Mouse (Mus musculus) hindbrain, embryonic 16.5 days (tissue): ENCODE measurements at regions not wholly inside any gene's neighbourhood (a gene's known extent, or its start where the extent isn't known, plus 50 kb on each side); places are given as distances from the start of the nearest gene placed in this dataset.

Experiments
- ATAC-seq: fragments of 200-750 bp; cut with Nextera tagmentation; 2 replicates; pipeline ENCODE4 v1.8.0; 2017; ENCODE audit warnings: moderate TSS enrichment, moderate library complexity
- H3K27ac ChIP-seq: fragments of 300-500 bp; sonication (generic); 2 replicates; pipeline ENCODE4 v1.5.1; 2014; ENCODE audit warnings: low read depth, mild to moderate bottlenecking, control low read depth, low read length, moderate library complexity
- H3K27me3 ChIP-seq: fragments of 300-500 bp; sonication (generic); replicated peaks from 2 replicates; pipeline ENCODE4 v1.6.1; 2014; ENCODE audit warnings: low read length; ENCODE audit not compliant: control insufficient read depth, insufficient read depth
- H3K36me3 ChIP-seq: fragments of 300-500 bp; sonication (generic); 2 replicates; pipeline ENCODE4 v1.6.1; 2014; ENCODE audit warnings: mild to moderate bottlenecking, low read length, moderate library complexity, mixed read lengths; ENCODE audit not compliant: control insufficient read depth, insufficient read depth
- H3K4me1 ChIP-seq: fragments of 300-500 bp; sonication (generic); 2 replicates; pipeline ENCODE4 v1.6.1; 2014; ENCODE audit warnings: low read depth, low read length; ENCODE audit not compliant: control insufficient read depth, insufficient read depth
- H3K4me2 ChIP-seq: fragments of 300-500 bp; sonication (generic); 2 replicates; pipeline ENCODE4 v1.6.1; 2014; ENCODE audit warnings: mild to moderate bottlenecking, low read length, control low read depth, moderate library complexity
- H3K4me3 ChIP-seq: fragments of 300-500 bp; sonication (generic); 2 replicates; pipeline ENCODE4 v1.5.1; 2014; ENCODE audit warnings: mild to moderate bottlenecking, low read length, control low read depth, moderate library complexity
- H3K9ac ChIP-seq: fragments of 300-500 bp; sonication (generic); 2 replicates; pipeline ENCODE4 v1.6.1; 2014; ENCODE audit warnings: low read depth, mild to moderate bottlenecking, control low read depth, low read length, moderate library complexity
- H3K9me3 ChIP-seq: fragments of 300-500 bp; sonication (generic); 2 replicates; pipeline ENCODE4 v1.6.1; 2014; ENCODE audit warnings: mild to moderate bottlenecking, low read length, moderate library complexity; ENCODE audit not compliant: control insufficient read depth
- WGBS: fragments of 180-500 bp; shearing (Covaris S2); extraction: QIAGEN DNeasy Blood & Tissue Kit; methylation state at CpG from one replicate; pipeline ENCODE4 v1.1.7; 2014; 5-methylcytosine and 5-hydroxymethylcytosine counted together

DNA sequence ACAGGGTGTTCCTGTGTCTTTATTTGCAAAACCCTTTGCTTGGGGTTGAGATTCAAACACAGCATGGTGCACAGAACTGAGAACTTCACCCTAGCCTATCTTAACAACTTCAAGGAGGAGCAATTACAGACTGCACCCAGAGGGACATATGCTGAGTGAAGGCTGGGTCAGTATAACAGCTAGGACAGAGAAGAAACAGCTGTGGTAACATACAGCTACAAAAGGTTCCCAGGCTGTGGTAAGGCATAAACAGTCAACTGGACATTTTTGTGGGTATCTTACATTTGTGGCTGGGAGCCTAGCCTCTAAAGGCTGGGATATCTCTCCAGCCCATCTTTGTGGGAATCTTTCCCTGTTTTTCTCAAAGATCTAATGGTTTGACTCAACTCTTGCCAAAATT, 154.5 kb upstream of the Xylt1 start:
- Histone ChIP-seq H3K36me3 (no peaks in the 10 kb centered on the region), H3K9me3 (no peaks in the 10 kb centered on the region), H3K4me1 (no peaks in the 10 kb centered on the region), H3K4me2 (no peak overlapping the region), H3K27me3 (no peaks in the 10 kb centered on the region), H3K4me3 (no peak overlapping the region), H3K27ac (no peak overlapping the region), H3K9ac (no peak overlapping the region)
- ATAC-seq = no peak

- Histone ChIP-seq H3K9me3 (no peaks in the 10 kb centered on the region), H3K9ac (no peak overlapping the region), H3K36me3 (no peaks in the 10 kb centered on the region), H3K4me2 (no peak overlapping the region), H3K27ac (no peak overlapping the region), H3K4me3 (no peak overlapping the region), H3K27me3 (no peaks in the 10 kb centered on the region), H3K4me1 (no peaks in the 10 kb centered on the region)
- no peak for ATAC-seq
- WGBS = 75% methylated on average over 5 of the region's 5 CpGs
These were observed 151.2 kb upstream of the Xylt1 start for GRCm38 (mm10) chr7:117229619-117230018.

DNA sequence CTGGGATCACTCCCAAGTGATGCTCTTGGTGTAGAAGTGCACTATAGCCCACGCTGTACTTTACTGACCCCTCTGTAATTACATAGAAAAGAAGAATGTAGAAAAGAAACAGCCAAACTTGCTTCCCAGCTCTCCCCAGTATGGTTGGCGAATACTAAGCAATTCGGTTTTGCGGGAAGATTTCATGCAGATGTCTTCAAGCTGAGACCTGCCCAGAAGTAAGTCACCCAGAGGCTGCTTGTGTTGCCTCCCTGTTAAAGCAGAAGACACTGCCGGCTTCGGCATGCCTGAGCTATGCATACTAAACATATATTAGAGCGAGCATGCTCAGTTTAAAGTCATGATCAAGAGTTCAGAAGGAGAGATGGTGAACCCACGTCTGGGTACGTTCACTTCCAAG, 124.0 kb upstream of the Xylt1 start:
- Histone ChIP-seq H3K4me2 (no peak overlapping the region), H3K27ac (no peak overlapping the region), H3K36me3 (no peaks in the 10 kb centered on the region), H3K4me3 (no peak overlapping the region), H3K9me3 (no peaks in the 10 kb centered on the region), H3K9ac (no peak overlapping the region), H3K27me3 (no peaks in the 10 kb centered on the region), H3K4me1 (no peaks in the 10 kb centered on the region; the same call in 1 of the 2 replicates)
- WGBS = 81% methylated on average over 9 of the region's 9 CpGs
- no peak for ATAC-seq

GRCm38 (mm10) chr7:117258557-117258956, 122.2 kb upstream of the Xylt1 start:
- Histone ChIP-seq H3K9ac (no peak overlapping the region), H3K36me3 (no peaks in the 10 kb centered on the region), H3K27me3 (no peaks in the 10 kb centered on the region), H3K9me3 (no peaks in the 10 kb centered on the region), H3K4me2 (no peak overlapping the region), H3K27ac (no peak overlapping the region), H3K4me1 (no peaks in the 10 kb centered on the region; the same call in 1 of the 2 replicates), H3K4me3 (no peak overlapping the region)
- WGBS = 63% methylated on average over 5 of the region's 5 CpGs
- no peak for ATAC-seq

DNA sequence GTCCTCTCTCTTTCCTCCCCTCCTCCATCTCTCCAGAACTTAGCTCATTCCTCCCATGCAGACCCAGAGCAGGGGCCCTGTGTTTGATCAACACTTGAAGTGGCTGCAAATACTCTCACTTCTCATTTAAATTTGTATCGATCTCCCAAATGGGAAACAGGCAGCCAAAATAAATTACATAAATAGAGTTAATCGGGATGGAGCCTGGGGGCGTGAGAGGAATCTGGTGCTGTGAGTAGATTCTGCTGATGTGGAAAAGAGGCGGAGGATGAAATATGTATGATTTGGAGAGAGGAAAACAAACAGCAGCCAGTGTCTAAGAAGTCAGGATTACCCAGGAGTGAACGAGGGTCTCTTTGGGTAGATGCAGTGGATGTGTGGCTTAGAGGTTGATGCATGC, 121.6 kb upstream of the Xylt1 start:
- no peak overlapping the region for H3K27ac ChIP-seq
- no peaks in the 10 kb centered on the region for H3K9me3 ChIP-seq
- H3K4me1 ChIP-seq = no peaks in the 10 kb centered on the region; the same call in 1 of the 2 replicates
- WGBS = 45% methylated on average over 5 of the region's 5 CpGs
- no peak for ATAC-seq
- H3K36me3 ChIP-seq = no peaks in the 10 kb centered on the region
- no peak overlapping the region for H3K4me3 ChIP-seq
- no peaks in the 10 kb centered on the region for H3K27me3 ChIP-seq
- no peak overlapping the region for H3K9ac ChIP-seq
- H3K4me2 ChIP-seq = no peak overlapping the region

DNA sequence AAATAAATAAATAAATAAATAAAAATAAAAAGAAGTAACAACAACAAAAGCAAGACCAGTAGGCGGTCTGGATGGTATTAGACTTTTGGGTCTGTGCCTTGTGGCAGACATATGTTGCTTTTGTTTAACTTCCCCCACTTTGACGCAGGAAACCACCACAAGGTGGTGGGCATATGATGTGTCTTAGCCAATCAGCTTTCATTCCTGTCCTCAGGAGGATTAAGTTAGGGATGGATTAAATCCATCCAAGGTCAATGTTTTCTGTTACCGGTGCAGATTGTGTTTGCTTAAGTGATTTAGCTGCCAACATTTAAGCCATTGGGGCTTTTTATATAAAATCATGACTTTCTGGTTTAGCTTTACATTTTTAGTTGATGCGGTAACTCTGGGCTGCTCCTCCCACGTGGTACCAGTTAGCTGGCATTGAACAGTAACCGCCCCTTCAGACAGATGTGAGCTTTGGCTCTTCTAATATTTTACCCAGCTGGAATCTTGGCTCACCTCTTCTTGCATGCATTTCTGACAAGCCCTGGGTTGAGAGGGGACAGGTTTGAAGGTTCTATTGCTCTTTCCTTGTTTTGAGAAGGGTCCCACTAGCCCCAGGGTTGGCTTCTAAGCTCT, 121.0 kb upstream of the Xylt1 start:
- Histone ChIP-seq H3K9me3 (no peaks in the 10 kb centered on the region), H3K27ac (no peak overlapping the region), H3K4me1 (no peaks in the 10 kb centered on the region; the same call in 1 of the 2 replicates), H3K4me2 (no peak overlapping the region), H3K9ac (no peak overlapping the region), H3K27me3 (no peaks in the 10 kb centered on the region), H3K36me3 (no peaks in the 10 kb centered on the region), H3K4me3 (no peak overlapping the region)
- ATAC-seq = no peak
- WGBS = 55% methylated on average over 6 of the region's 6 CpGs

GRCm38 (mm10) chr7:117260596-117260995, 120.2 kb upstream of the Xylt1 start:
- ATAC-seq = no peak
- Histone ChIP-seq H3K9ac (no peak overlapping the region), H3K27ac (no peak overlapping the region), H3K4me3 (no peak overlapping the region), H3K9me3 (no peaks in the 10 kb centered on the region), H3K27me3 (no peaks in the 10 kb centered on the region), H3K4me2 (no peak overlapping the region), H3K36me3 (no peaks in the 10 kb centered on the region), H3K4me1 (no peaks in the 10 kb centered on the region; the same call in 1 of the 2 replicates)
- WGBS = 47% methylated on average over 3 of the region's 3 CpGs

- no peaks in the 10 kb centered on the region for H3K27me3 ChIP-seq
These were observed 117.7 kb upstream of the Xylt1 start for GRCm38 (mm10) chr7:117263126-117263525.

DNA sequence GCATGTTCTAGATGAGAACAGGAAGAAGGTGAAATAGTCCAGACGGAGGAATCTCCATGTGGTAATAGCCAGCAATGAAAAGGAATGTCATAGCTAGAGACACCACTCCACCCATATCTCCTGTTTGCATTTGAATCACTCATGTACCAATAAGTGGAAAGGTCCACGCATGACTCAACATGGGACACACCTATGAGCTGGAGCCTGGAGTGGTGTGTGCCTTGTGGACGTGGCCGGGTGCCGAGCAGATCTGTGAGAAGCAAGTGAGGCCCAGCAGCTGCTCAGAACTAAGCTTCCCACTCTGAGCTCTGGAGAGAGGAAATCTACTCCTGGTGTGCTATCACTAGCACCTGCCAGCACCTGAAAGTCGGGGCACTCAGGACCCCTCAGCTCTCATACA, 116.4 kb upstream of the Xylt1 start:
- H3K4me2 ChIP-seq = no peak overlapping the region
- peaks cover 4% of the 10 kb centered on the region for H3K4me1 ChIP-seq
- no peaks in the 10 kb centered on the region for H3K9me3 ChIP-seq
- no peaks in the 10 kb centered on the region for H3K27me3 ChIP-seq
- no peak overlapping the region for H3K4me3 ChIP-seq
- no peaks in the 10 kb centered on the region for H3K36me3 ChIP-seq
- WGBS = 97% methylated on average over 6 of the region's 6 CpGs
- ATAC-seq = no peak
- H3K27ac ChIP-seq = no peak overlapping the region
- H3K9ac ChIP-seq = no peak overlapping the region

More at GRCm38 (mm10) chr7:117263126-117263525, 117.7 kb upstream of the Xylt1 start:
- Histone ChIP-seq H3K4me2 (no peak overlapping the region), H3K9me3 (no peaks in the 10 kb centered on the region), H3K36me3 (no peaks in the 10 kb centered on the region), H3K4me3 (no peak overlapping the region), H3K27ac (no peak overlapping the region), H3K4me1 (peaks cover 4% of the 10 kb centered on the region), H3K9ac (no peak overlapping the region)
- no peak for ATAC-seq
- 63% methylated on average over 12 of the region's 12 CpGs for WGBS

DNA sequence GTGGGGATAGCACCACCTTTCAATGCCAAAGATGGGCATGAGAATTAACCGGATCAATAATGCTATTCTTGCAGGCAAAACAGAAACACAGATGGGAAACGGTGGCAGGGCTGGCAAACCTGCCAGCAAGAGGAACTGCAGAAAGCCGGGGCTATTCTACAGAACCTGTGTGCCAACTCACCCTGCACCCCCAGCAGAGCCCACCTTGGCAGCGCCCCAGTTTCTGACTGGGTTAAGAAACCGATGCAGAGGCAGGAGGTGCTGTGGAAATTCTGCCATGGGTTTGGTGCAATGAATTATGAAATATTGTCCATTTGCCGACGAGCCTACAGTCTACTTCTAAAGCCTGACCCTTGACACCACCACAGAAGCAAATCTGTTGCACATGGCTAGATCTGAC, 112.7 kb upstream of the Xylt1 start:
- ATAC-seq = no peak
- Histone ChIP-seq H3K27ac (no peak overlapping the region), H3K4me3 (no peak overlapping the region), H3K9me3 (no peaks in the 10 kb centered on the region), H3K36me3 (no peaks in the 10 kb centered on the region), H3K4me1 (peaks cover 4% of the 10 kb centered on the region), H3K4me2 (no peak overlapping the region), H3K27me3 (no peaks in the 10 kb centered on the region), H3K9ac (no peak overlapping the region)
- 83% methylated on average over 7 of the region's 7 CpGs for WGBS
